Mouse (Mus musculus): ENCODE results near the gene Fli1.

Fli1 gene

GRCm38 (mm10) chr9:32549462-32550384, 7.1 kb upstream of the Fli1 start:
- DNase-seq (ENCODE audit: low read depth, low spot score) = no peak

GRCm38 (mm10) chr9:32546731-32547130, 4.1 kb upstream of the Fli1 start:
- DNase-seq (ENCODE audit: low read depth, low spot score) = no peak

GRCm38 (mm10) chr9:32544731-32545661, 2.3 kb upstream of the Fli1 start:
- DNase-seq (ENCODE audit: low read depth, low spot score) = no peak

- DNase-seq (ENCODE audit: low read depth, low spot score) = no peak
These were observed 1.4 kb upstream of the Fli1 start for GRCm38 (mm10) chr9:32543923-32544575.

GRCm38 (mm10) chr9:32543040-32543581, 450 bp upstream of the Fli1 start:
- DNase-seq (ENCODE audit: low read depth, low spot score) = no peak

- DNase-seq (ENCODE audit: low read depth, low spot score) = no peak
These were observed 1.3 kb downstream of the Fli1 start for GRCm38 (mm10) chr9:32541223-32541901.

- no peak for DNase-seq (ENCODE audit: low read depth, low spot score)
These were observed 2.0 kb downstream of the Fli1 start for GRCm38 (mm10) chr9:32540406-32541222.

- DNase-seq (ENCODE audit: low read depth, low spot score) = no peak
These were observed 2.6 kb downstream of the Fli1 start for GRCm38 (mm10) chr9:32540061-32540405.

- DNase-seq (ENCODE audit: low read depth, low spot score) = no peak
These were observed 3.3 kb downstream of the Fli1 start for GRCm38 (mm10) chr9:32539321-32539761.

- no peak for DNase-seq (ENCODE audit: low read depth, low spot score)
These were observed 4.5 kb downstream of the Fli1 start for GRCm38 (mm10) chr9:32538124-32538523.

GRCm38 (mm10) chr9:32537706-32538105, 5.0 kb downstream of the Fli1 start:
- no peak for DNase-seq (ENCODE audit: low read depth, low spot score)

- DNase-seq (ENCODE audit: low read depth, low spot score) = no peak
These were observed 7.3 kb downstream of the Fli1 start for GRCm38 (mm10) chr9:32535201-32535955.

- DNase-seq (ENCODE audit: low read depth, low spot score) = no peak
These were observed 8.5 kb downstream of the Fli1 start for GRCm38 (mm10) chr9:32534025-32534615.

- no peak for DNase-seq (ENCODE audit: low read depth, low spot score)
These were observed 11.1 kb downstream of the Fli1 start for GRCm38 (mm10) chr9:32531588-32531987.

GRCm38 (mm10) chr9:32530975-32531374, 11.7 kb downstream of the Fli1 start:
- no peak for DNase-seq (ENCODE audit: low read depth, low spot score)

- no peak for DNase-seq (ENCODE audit: low read depth, low spot score)
These were observed 12.5 kb downstream of the Fli1 start for GRCm38 (mm10) chr9:32530188-32530587.

GRCm38 (mm10) chr9:32529594-32529993, 13.1 kb downstream of the Fli1 start:
- no peak for DNase-seq (ENCODE audit: low read depth, low spot score)

- no peak for DNase-seq (ENCODE audit: low read depth, low spot score)
These were observed 15.3 kb downstream of the Fli1 start for GRCm38 (mm10) chr9:32527329-32527728.

GRCm38 (mm10) chr9:32525787-32526186, 16.9 kb downstream of the Fli1 start:
- DNase-seq (ENCODE audit: low read depth, low spot score) = no peak
